Mouse (Mus musculus): ENCODE results near the gene Ifrd1. TPM values are rescaled to one million over a fixed set of nuclear protein-coding genes. Genes with fewer than 3 reads are reported as not detected.
"Not testable (repeated sequence)": the region's sequence is repeated elsewhere in the genome, so short reads cannot be mapped to it uniquely, and the experiment has no call there.

Gene Ifrd1
- polyA plus RNA-seq, 1 experiment from 2014 or later, result 112 TPM

- WGBS, result 80% methylated on average over 8 of the region's 8 CpGs
- H3K9ac ChIP-seq (ENCODE audit: low read depth, low read length), result no peak within 1 kb of the TSS
- ATAC-seq (replicated peaks; ENCODE audit: low FRiP score) (no peak), DNase-seq (ENCODE audit: low spot score) (no peak)
- H3K4me3 ChIP-seq (ENCODE audit: low read depth, low read length), result no peak within 1 kb of the TSS
- H3K27ac ChIP-seq (ENCODE audit: low read depth, low read length), result no peak within 1 kb of the TSS
- no peaks in the 10 kb centered on the region for H3K4me1 ChIP-seq (replicated peaks; ENCODE audit: control insufficient read depth, insufficient read depth, low read length)
- peaks cover 11% of the 10 kb centered on the region for H3K36me3 ChIP-seq (ENCODE audit: control insufficient read depth, insufficient read depth, low read length)
- no peaks in the 10 kb centered on the region for H3K27me3 ChIP-seq (replicated peaks; ENCODE audit: control insufficient read depth, insufficient read depth, low read length)
- no peak within 1 kb of the TSS for H3K4me2 ChIP-seq
- no peaks in the 10 kb centered on the region for H3K9me3 ChIP-seq (ENCODE audit: control insufficient read depth, low read length)
Measured at GRCm38 (mm10) chr12:40199302-40199701, 49.0 kb downstream of the Ifrd1 start, which contains the start of gene Lsmem1. Lsmem1 (minus strand) TSS chr12:40199490.

GRCm38 (mm10) chr12:40198427-40198826 is 49.9 kb downstream of the Ifrd1 start:
- Histone ChIP-seq H3K4me3 (ENCODE audit: low read depth, low read length) (no peak overlapping the region), H3K4me2 (no peak overlapping the region), H3K27ac (ENCODE audit: low read depth, low read length) (no peak overlapping the region), H3K36me3 (ENCODE audit: control insufficient read depth, insufficient read depth, low read length) (peaks cover 7% of the 10 kb centered on the region), H3K9me3 (ENCODE audit: control insufficient read depth, low read length) (no peaks in the 10 kb centered on the region), H3K4me1 (replicated peaks; ENCODE audit: control insufficient read depth, insufficient read depth, low read length) (no peaks in the 10 kb centered on the region), H3K27me3 (replicated peaks; ENCODE audit: control insufficient read depth, insufficient read depth, low read length) (no peaks in the 10 kb centered on the region), H3K9ac (ENCODE audit: low read depth, low read length) (no peak overlapping the region)
- 84% methylated on average over 9 of the region's 9 CpGs for WGBS
- no peak for ATAC-seq (replicated peaks; ENCODE audit: low FRiP score)
- DNase-seq (ENCODE audit: low spot score), result no peak

DNA sequence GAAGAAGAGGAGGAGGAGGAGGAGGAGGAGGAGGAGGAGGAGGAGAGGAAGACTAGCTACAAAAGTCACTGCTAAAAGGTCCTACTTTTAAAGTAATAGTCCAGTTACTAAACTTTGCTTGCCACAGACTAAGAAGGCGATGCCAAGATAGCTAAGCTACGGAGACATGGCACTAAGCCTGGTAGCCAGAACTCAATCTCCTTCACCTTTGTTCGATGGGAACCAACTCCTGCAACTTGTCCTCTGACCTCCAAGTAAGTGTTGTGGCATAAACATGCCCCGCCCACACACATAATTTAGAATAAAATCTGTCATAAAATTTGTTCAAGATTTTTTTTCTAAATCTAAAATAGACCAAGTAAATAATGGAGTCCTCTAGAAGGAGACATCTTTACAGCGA is 50.3 kb downstream of the Ifrd1 start:
- 89% methylated on average over 5 of the region's 5 CpGs for WGBS

DNA sequence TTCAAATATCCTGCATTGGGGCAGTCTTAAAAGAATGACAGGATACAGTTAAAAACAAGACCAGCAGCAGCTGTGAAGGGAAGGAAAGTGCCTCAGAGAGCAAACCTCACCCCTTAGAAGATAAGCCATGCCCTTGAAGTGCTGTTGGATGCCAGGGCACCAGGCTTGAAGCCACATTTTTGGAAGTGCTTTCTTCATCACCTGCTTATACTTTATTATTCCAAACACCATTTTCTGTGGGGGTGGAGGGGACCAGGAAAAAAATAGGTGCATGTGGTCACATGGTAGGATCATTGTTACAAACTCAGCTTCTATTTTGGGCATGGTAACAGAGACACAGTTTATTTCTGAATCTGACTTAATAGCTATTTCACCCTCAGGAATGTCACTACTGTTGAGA is 50.8 kb downstream of the Ifrd1 start:
- Histone ChIP-seq H3K4me3 (ENCODE audit: low read depth, low read length) (no peak overlapping the region), H3K27me3 (replicated peaks; ENCODE audit: control insufficient read depth, insufficient read depth, low read length) (no peaks in the 10 kb centered on the region), H3K9me3 (ENCODE audit: control insufficient read depth, low read length) (no peaks in the 10 kb centered on the region), H3K9ac (ENCODE audit: low read depth, low read length) (no peak overlapping the region), H3K4me1 (replicated peaks; ENCODE audit: control insufficient read depth, insufficient read depth, low read length) (no peaks in the 10 kb centered on the region), H3K4me2 (no peak overlapping the region), H3K36me3 (ENCODE audit: control insufficient read depth, insufficient read depth, low read length) (peaks cover 4% of the 10 kb centered on the region; the same call in 1 of the 2 replicates), H3K27ac (ENCODE audit: low read depth, low read length) (no peak overlapping the region)
- no peak for DNase-seq (ENCODE audit: low spot score)
- ATAC-seq (replicated peaks; ENCODE audit: low FRiP score), result no peak

More for the DNA sequence above, 50.3 kb downstream of the Ifrd1 start:
- Histone ChIP-seq H3K9me3 (ENCODE audit: control insufficient read depth, low read length) (no peaks in the 10 kb centered on the region), H3K4me3 (ENCODE audit: low read depth, low read length) (no peak overlapping the region), H3K4me2 (no peak overlapping the region), H3K36me3 (ENCODE audit: control insufficient read depth, insufficient read depth, low read length) (peaks cover 7% of the 10 kb centered on the region; the same call in 1 of the 2 replicates), H3K9ac (ENCODE audit: low read depth, low read length) (no peak overlapping the region), H3K27ac (ENCODE audit: low read depth, low read length) (no peak overlapping the region), H3K27me3 (replicated peaks; ENCODE audit: control insufficient read depth, insufficient read depth, low read length) (no peaks in the 10 kb centered on the region), H3K4me1 (replicated peaks; ENCODE audit: control insufficient read depth, insufficient read depth, low read length) (no peaks in the 10 kb centered on the region)
- no peak for ATAC-seq (replicated peaks; ENCODE audit: low FRiP score)
- DNase-seq (ENCODE audit: low spot score), result no peak

GRCm38 (mm10) chr12:40185474-40185873 is 62.8 kb downstream of the Ifrd1 start:
- Histone ChIP-seq H3K27ac (ENCODE audit: low read depth, low read length) (no peak overlapping the region), H3K36me3 (ENCODE audit: control insufficient read depth, insufficient read depth, low read length) (no peaks in the 10 kb centered on the region), H3K4me3 (ENCODE audit: low read depth, low read length) (no peak overlapping the region), H3K9me3 (ENCODE audit: control insufficient read depth, low read length) (peaks cover 5% of the 10 kb centered on the region; the same call in 1 of the 2 replicates), H3K4me2 (no peak overlapping the region), H3K9ac (ENCODE audit: low read depth, low read length) (no peak overlapping the region), H3K27me3 (replicated peaks; ENCODE audit: control insufficient read depth, insufficient read depth, low read length) (no peaks in the 10 kb centered on the region), H3K4me1 (replicated peaks; ENCODE audit: control insufficient read depth, insufficient read depth, low read length) (no peaks in the 10 kb centered on the region)
- no peak for DNase-seq (ENCODE audit: low spot score)
- 57% methylated on average over 3 of the region's 3 CpGs for WGBS
- no peak for ATAC-seq (replicated peaks; ENCODE audit: low FRiP score)

DNA sequence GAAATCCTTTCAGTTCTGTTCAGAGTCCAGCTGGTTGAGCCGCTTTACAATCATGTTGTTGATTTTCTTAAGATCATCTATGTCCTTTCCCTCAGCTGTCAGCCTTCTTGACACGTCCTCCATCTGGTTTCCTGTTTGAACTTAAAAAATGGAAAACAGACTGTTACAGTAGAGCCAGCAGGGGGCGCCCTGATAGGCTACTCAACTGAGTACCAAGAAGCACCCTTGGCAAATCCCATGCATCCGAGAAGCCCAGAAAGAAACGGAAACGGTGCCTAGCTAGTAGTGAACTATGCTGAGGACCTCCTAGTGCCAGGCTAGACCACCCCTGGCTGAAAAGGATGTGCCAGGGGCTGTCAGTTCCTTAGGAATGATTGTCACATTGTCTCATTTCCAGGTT is 71.2 kb downstream of the Ifrd1 start:
- DNase-seq (ENCODE audit: low spot score), result no peak
- no peak for ATAC-seq (replicated peaks; ENCODE audit: low FRiP score)
- Histone ChIP-seq H3K27me3 (replicated peaks; ENCODE audit: control insufficient read depth, insufficient read depth, low read length) (no peaks in the 10 kb centered on the region), H3K9ac (ENCODE audit: low read depth, low read length) (no peak overlapping the region), H3K4me1 (replicated peaks; ENCODE audit: control insufficient read depth, insufficient read depth, low read length) (no peaks in the 10 kb centered on the region), H3K36me3 (ENCODE audit: control insufficient read depth, insufficient read depth, low read length) (no peaks in the 10 kb centered on the region), H3K4me3 (ENCODE audit: low read depth, low read length) (no peak overlapping the region), H3K9me3 (ENCODE audit: control insufficient read depth, low read length) (peaks cover 5% of the 10 kb centered on the region; the same call in 1 of the 2 replicates), H3K27ac (ENCODE audit: low read depth, low read length) (no peak overlapping the region), H3K4me2 (no peak overlapping the region)
- 60% methylated on average over 6 of the region's 6 CpGs for WGBS

GRCm38 (mm10) chr12:40176158-40176557 is 72.1 kb downstream of the Ifrd1 start:
- no peaks in the 10 kb centered on the region for H3K27me3 ChIP-seq (replicated peaks; ENCODE audit: control insufficient read depth, insufficient read depth, low read length)
- no peak overlapping the region for H3K4me3 ChIP-seq (ENCODE audit: low read depth, low read length)
- DNase-seq (ENCODE audit: low spot score) (no peak), ATAC-seq (replicated peaks; ENCODE audit: low FRiP score) (no peak)
- WGBS, result 63% methylated on average over 2 of the region's 2 CpGs
- H3K27ac ChIP-seq (ENCODE audit: low read depth, low read length), result no peak overlapping the region
- peaks cover 3% of the 10 kb centered on the region; the same call in 1 of the 2 replicates for H3K9me3 ChIP-seq (ENCODE audit: control insufficient read depth, low read length)
- no peaks in the 10 kb centered on the region for H3K4me1 ChIP-seq (replicated peaks; ENCODE audit: control insufficient read depth, insufficient read depth, low read length)
- H3K36me3 ChIP-seq (ENCODE audit: control insufficient read depth, insufficient read depth, low read length), result no peaks in the 10 kb centered on the region
- H3K4me2 ChIP-seq, result no peak overlapping the region
- H3K9ac ChIP-seq (ENCODE audit: low read depth, low read length), result no peak overlapping the region

DNA sequence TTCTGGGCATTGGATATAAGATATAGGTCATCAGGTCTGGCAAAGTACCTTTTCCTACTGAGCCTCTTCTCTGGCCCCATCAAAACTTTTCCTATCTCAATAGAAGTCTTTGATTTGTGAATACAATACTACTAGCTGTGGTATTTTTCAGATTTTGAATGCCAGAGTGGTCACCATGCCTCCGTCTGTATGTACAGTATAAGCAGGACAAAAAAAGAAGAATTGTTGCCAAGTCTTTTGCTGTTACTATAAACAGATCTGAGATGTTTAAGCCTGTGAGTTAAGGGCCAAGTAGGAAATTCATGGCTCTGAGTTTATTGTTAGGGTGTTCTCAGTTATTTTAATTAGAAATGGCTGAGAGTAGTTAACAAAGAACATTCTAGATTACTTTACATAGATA is 73.1 kb downstream of the Ifrd1 start:
- WGBS, result 61% methylated on average over 1 of the region's 1 CpGs
- not testable (repeated sequence) for H3K9me3 ChIP-seq (ENCODE audit: control insufficient read depth, low read length); H3K27ac ChIP-seq (ENCODE audit: low read depth, low read length); H3K36me3 ChIP-seq (ENCODE audit: control insufficient read depth, insufficient read depth, low read length); H3K9ac ChIP-seq (ENCODE audit: low read depth, low read length); H3K4me1 ChIP-seq (replicated peaks; ENCODE audit: control insufficient read depth, insufficient read depth, low read length); DNase-seq (ENCODE audit: low spot score); H3K27me3 ChIP-seq (replicated peaks; ENCODE audit: control insufficient read depth, insufficient read depth, low read length); H3K4me3 ChIP-seq (ENCODE audit: low read depth, low read length); H3K4me2 ChIP-seq; ATAC-seq (replicated peaks; ENCODE audit: low FRiP score)

- Histone ChIP-seq H3K4me3 (ENCODE audit: low read depth, low read length) (no peak overlapping the region), H3K36me3 (ENCODE audit: control insufficient read depth, insufficient read depth, low read length) (no peaks in the 10 kb centered on the region), H3K27me3 (replicated peaks; ENCODE audit: control insufficient read depth, insufficient read depth, low read length) (no peaks in the 10 kb centered on the region), H3K9ac (ENCODE audit: low read depth, low read length) (no peak overlapping the region), H3K4me1 (replicated peaks; ENCODE audit: control insufficient read depth, insufficient read depth, low read length) (no peaks in the 10 kb centered on the region), H3K4me2 (no peak overlapping the region), H3K9me3 (ENCODE audit: control insufficient read depth, low read length) (no peaks in the 10 kb centered on the region), H3K27ac (ENCODE audit: low read depth, low read length) (no peak overlapping the region)
- ATAC-seq (replicated peaks; ENCODE audit: low FRiP score) (no peak), DNase-seq (ENCODE audit: low spot score) (no peak)
- 85% methylated on average over 2 of the region's 2 CpGs for WGBS
Measured at GRCm38 (mm10) chr12:40171637-40172036, 76.7 kb downstream of the Ifrd1 start.

Data from liver, embryonic 11.5 days (tissue).